Mouse (Mus musculus) midbrain, embryonic 12.5 days (tissue): ENCODE results near the gene Nek5. TPM values are rescaled to one million over a fixed set of nuclear protein-coding genes. Genes with fewer than 3 reads are reported as not detected.

Experiments
- ATAC-seq: fragments of 200-750 bp; cut with Nextera tagmentation; 2 replicates; pipeline ENCODE4 v1.8.0; 2017; ENCODE audit warnings: low read depth, moderate TSS enrichment, moderate library complexity; ENCODE audit not compliant: low FRiP score
- H3K27ac ChIP-seq: fragments of 300-500 bp; sonication (generic); replicated peaks from 2 replicates; pipeline ENCODE4 v1.5.1; 2016; ENCODE audit warnings: mild to moderate bottlenecking
- H3K27me3 ChIP-seq: fragments of 300-500 bp; sonication (generic); 2 replicates; pipeline ENCODE4 v1.6.1; 2016; ENCODE audit warnings: mild to moderate bottlenecking
- H3K36me3 ChIP-seq: fragments of 300-500 bp; sonication (generic); 2 replicates; pipeline ENCODE4 v1.6.1; 2016
- H3K4me1 ChIP-seq: fragments of 300-500 bp; sonication (generic); 2 replicates; pipeline ENCODE4 v1.6.1; 2016
- H3K4me2 ChIP-seq: fragments of 300-500 bp; sonication (generic); replicated peaks from 2 replicates; pipeline ENCODE4 v1.6.1; 2016; ENCODE audit warnings: mild to moderate bottlenecking, moderate library complexity
- H3K4me3 ChIP-seq: fragments of 300-500 bp; sonication (generic); 2 replicates; pipeline ENCODE4 v1.5.1; 2016; ENCODE audit warnings: mild to moderate bottlenecking
- H3K9ac ChIP-seq: fragments of 300-500 bp; sonication (generic); replicated peaks from 2 replicates; pipeline ENCODE4 v1.6.1; 2016; ENCODE audit warnings: mild to moderate bottlenecking, moderate library complexity
- H3K9me3 ChIP-seq: fragments of 300-500 bp; sonication (generic); 2 replicates; pipeline ENCODE4 v1.6.1; 2016; ENCODE audit warnings: mild to moderate bottlenecking
- WGBS: fragments of 180-500 bp; shearing (Covaris S2); methylation state at CpG from one replicate; pipeline ENCODE4 v1.1.7; 2016; 5-methylcytosine and 5-hydroxymethylcytosine counted together
- polyA plus RNA-seq: library from polyadenylated mRNA; unstranded; fragments of >200 nt; fragmentation: Nextera tagmentation; extraction: Ambion mirVana; gene quantifications from 2 replicates; pipeline ENCODE4 v1.2.1, GENCODE M21; 2016

Nek5 gene
- polyA plus RNA-seq, 1 experiment from 2014 or later: 0.31 TPM

DNA sequence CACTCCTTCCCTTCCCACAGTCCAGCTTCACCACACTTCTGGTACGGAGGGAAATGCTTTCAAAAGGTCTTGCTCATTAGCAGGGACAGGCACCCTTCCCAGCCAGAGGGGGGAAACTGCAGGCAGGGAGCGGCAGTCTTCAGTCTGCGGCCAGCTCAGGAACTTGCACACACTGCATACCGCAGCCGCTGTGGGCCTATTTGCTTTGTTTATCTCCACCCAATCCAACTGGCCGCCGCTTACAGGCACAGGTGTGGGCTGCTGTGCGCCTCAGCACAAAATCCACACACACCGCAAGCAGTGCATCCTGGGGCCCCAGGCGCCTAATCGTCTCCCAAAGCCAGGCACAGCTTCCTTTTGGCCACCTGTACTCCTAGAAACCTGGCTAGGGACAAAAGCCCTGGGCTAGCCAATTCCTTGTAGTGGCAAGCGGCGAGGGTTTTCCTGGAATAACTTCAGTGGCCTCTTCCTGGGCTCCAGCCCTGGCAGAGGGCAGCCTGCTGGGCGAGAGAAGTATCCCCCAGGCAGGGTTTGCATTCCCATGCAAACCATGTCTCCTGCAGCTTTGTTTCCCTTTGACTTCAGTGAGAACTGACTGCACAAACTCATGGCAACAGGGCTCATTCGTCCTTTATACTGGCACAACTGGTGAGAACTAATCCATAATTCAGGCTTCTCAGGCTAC, 85.2 kb downstream of the Nek5 start:
- H3K36me3 ChIP-seq: no peaks in the 10 kb centered on the region
- no peak overlapping the region for H3K4me3 ChIP-seq
- H3K27ac ChIP-seq: no peak overlapping the region
- H3K4me1 ChIP-seq: peaks cover 12% of the 10 kb centered on the region; the same call in 1 of the 2 replicates
- H3K9ac ChIP-seq: 0 out of 2 replicates have a peak overlapping the region, but pooled peaks have one; percentile 4
- peak overlapping the region; percentile 16; the same call in 1 of the 2 replicates for H3K4me2 ChIP-seq
- 11% methylated on average over 15 of the region's 15 CpGs for WGBS
- 0 out of 2 replicates have a peak, but pooled peaks have one; percentile 5 for ATAC-seq
- no peaks in the 10 kb centered on the region for H3K9me3 ChIP-seq
- H3K27me3 ChIP-seq: no peaks in the 10 kb centered on the region; the same call in 1 of the 2 replicates

DNA sequence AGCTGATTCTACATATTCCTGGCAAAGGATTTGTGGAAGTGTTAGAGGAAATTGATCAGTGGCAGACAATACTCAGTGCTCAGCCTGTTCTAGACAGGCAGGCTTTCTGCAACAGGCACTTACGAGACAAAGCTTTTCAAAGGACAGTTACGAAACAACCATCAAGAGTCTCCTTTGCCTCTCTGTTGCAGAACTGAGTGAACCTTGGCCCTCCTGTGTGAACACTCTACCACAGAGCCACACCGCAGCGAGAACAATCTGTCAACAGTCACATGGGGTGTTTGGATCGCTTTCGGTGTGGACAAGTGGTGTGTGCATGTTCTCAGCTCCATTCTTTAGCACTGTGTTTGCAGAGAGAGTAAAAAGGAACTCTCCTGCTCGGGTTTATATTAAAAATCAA, 87.8 kb downstream of the Nek5 start:
- Histone ChIP-seq H3K9me3 (no peaks in the 10 kb centered on the region), H3K27ac (no peak overlapping the region), H3K4me2 (no peak overlapping the region), H3K27me3 (no peaks in the 10 kb centered on the region; the same call in 1 of the 2 replicates), H3K4me1 (peaks cover 12% of the 10 kb centered on the region; the same call in 1 of the 2 replicates), H3K4me3 (no peak overlapping the region), H3K36me3 (no peaks in the 10 kb centered on the region), H3K9ac (no peak overlapping the region)
- no peak for ATAC-seq
- 85% methylated on average over 7 of the region's 7 CpGs for WGBS

DNA sequence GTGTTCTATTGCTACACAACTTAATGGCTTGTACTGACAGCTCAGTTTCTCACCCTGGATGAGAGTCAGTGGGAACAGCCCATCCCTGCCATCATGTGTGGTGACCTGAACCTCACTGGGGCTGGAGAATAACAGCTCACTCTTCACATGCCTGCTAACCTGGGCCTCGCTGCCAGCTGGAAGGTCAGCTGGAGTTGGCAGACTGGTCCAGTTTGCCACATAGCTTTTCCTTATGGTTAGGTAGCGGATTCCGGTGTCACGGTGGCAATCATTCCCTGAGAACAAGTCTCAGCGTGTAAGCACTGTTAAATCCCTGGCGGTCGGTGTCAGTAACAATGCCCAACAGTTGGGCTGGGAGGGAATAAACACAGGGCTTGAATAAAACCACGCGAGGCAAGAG, 88.7 kb downstream of the Nek5 start:
- no peak for ATAC-seq
- no peak overlapping the region for H3K27ac ChIP-seq
- H3K27me3 ChIP-seq: no peaks in the 10 kb centered on the region; the same call in 1 of the 2 replicates
- no peak overlapping the region for H3K4me3 ChIP-seq
- H3K9me3 ChIP-seq: no peaks in the 10 kb centered on the region
- no peak overlapping the region for H3K9ac ChIP-seq
- peaks cover 12% of the 10 kb centered on the region; the same call in 1 of the 2 replicates for H3K4me1 ChIP-seq
- no peak overlapping the region for H3K4me2 ChIP-seq
- no peaks in the 10 kb centered on the region for H3K36me3 ChIP-seq
- 90% methylated on average over 9 of the region's 9 CpGs for WGBS

DNA sequence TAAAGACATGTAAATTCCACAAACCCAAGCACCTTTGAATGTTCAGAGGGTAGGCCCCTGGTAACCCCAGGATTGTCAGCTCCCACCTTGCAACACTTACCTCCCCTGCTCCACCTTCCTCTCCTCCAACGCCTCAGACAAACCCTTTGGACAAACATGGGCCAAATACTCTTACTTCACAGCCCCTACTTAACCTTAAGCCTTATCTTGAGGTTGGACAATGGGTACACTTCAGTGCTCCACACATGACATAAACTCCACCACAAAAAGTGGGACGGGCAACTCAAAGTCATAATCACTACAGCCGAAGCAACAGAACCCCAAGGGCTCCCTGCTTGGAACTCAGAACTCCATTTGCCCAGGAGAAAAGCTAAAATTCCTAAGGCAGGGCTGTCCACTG, 93.9 kb downstream of the Nek5 start:
- Histone ChIP-seq H3K4me1 (no peaks in the 10 kb centered on the region), H3K4me2 (no peak overlapping the region), H3K27ac (no peak overlapping the region), H3K27me3 (no peaks in the 10 kb centered on the region), H3K9me3 (no peaks in the 10 kb centered on the region), H3K4me3 (no peak overlapping the region), H3K36me3 (no peaks in the 10 kb centered on the region), H3K9ac (no peak overlapping the region)
- 82% methylated on average over 3 of the region's 3 CpGs for WGBS
- ATAC-seq: no peak

- no peak overlapping the region for H3K4me2 ChIP-seq
- no peak overlapping the region for H3K9ac ChIP-seq
- no peak for ATAC-seq
- H3K4me3 ChIP-seq: no peak overlapping the region
- no peaks in the 10 kb centered on the region for H3K36me3 ChIP-seq
- no peak overlapping the region for H3K27ac ChIP-seq
- H3K9me3 ChIP-seq: no peaks in the 10 kb centered on the region
- no peaks in the 10 kb centered on the region for H3K4me1 ChIP-seq
- 95% methylated on average over 3 of the region's 3 CpGs for WGBS
- H3K27me3 ChIP-seq: no peaks in the 10 kb centered on the region
Observed at GRCm38 (mm10) chr8:22028973-22029372, 95.9 kb downstream of the Nek5 start.

- Histone ChIP-seq H3K4me3 (no peak overlapping the region), H3K27ac (no peak overlapping the region), H3K9ac (no peak overlapping the region), H3K9me3 (no peaks in the 10 kb centered on the region), H3K4me1 (no peaks in the 10 kb centered on the region), H3K27me3 (no peaks in the 10 kb centered on the region), H3K36me3 (no peaks in the 10 kb centered on the region), H3K4me2 (no peak overlapping the region)
- WGBS: 86% methylated on average over 4 of the region's 4 CpGs
- ATAC-seq: no peak
Observed at GRCm38 (mm10) chr8:22025241-22025640, 99.6 kb downstream of the Nek5 start.

Other genes with a start within 250 kb of the Nek5 start
- gene Defb9, start 239.6 kb downstream of the Nek5 start, polyA plus RNA-seq: not detected in 2 replicates
- 1.3 TPM in 1 of 2 replicates, not detected in the other for gene Defb11, start 218.6 kb downstream of the Nek5 start, polyA plus RNA-seq
- not detected in 2 replicates for gene Defb15, start 192.3 kb downstream of the Nek5 start, polyA plus RNA-seq
- not detected in 2 replicates for gene Defb35, start 186.7 kb downstream of the Nek5 start, polyA plus RNA-seq
- not detected in 2 replicates for gene Defb13, start 178.3 kb downstream of the Nek5 start, polyA plus RNA-seq
- not detected in 2 replicates for gene Fam90a1a, start 166.3 kb downstream of the Nek5 start, polyA plus RNA-seq
- not detected in 2 replicates for gene Ccdc70, start 155.3 kb downstream of the Nek5 start, polyA plus RNA-seq
- gene Atp7b, start 64.7 kb downstream of the Nek5 start, polyA plus RNA-seq: 1.9 and 2.6 TPM in 2 replicates
- 31.7 and 37.9 TPM in 2 replicates for gene Alg11, start 64.3 kb downstream of the Nek5 start, polyA plus RNA-seq
- 7.4 and 10.2 TPM in 2 replicates for gene Nek3, start 41.4 kb upstream of the Nek5 start, polyA plus RNA-seq
- gene Ckap2, start 60.8 kb upstream of the Nek5 start, polyA plus RNA-seq: 50.7 and 55.4 TPM in 2 replicates
- 39.3 and 41.0 TPM in 2 replicates for gene Vps36, start 67.8 kb upstream of the Nek5 start, polyA plus RNA-seq
- gene Thsd1, start 102.3 kb upstream of the Nek5 start, polyA plus RNA-seq: 8.2 and 9.2 TPM in 2 replicates
- gene Tpte, start 158.4 kb upstream of the Nek5 start, polyA plus RNA-seq: not detected in 2 replicates